Mouse (Mus musculus) forelimb bud, embryonic 11.5 days (tissue): ENCODE results near the gene Sesn2.
A peak's percentile ranks its signal among the peaks of the same experiment; 100 is the strongest.
"Not testable (repeated sequence)": the region's sequence is repeated elsewhere in the genome, so short reads cannot be mapped to it uniquely, and the experiment has no call there.

ENCODE experiments used
- DNase-seq: peaks from one replicate; pipeline ENCODE4 v3.0.0-alpha.2; 2012; ENCODE audit warnings: low read depth, low spot score

Gene Sesn2

GRCm38 (mm10) chr4:132482956-132483608 is 27.2 kb downstream of the Sesn2 start:
- DNase-seq: no peak

GRCm38 (mm10) chr4:132482104-132482503 is 28.2 kb downstream of the Sesn2 start:
- DNase-seq: not testable (repeated sequence)

DNA sequence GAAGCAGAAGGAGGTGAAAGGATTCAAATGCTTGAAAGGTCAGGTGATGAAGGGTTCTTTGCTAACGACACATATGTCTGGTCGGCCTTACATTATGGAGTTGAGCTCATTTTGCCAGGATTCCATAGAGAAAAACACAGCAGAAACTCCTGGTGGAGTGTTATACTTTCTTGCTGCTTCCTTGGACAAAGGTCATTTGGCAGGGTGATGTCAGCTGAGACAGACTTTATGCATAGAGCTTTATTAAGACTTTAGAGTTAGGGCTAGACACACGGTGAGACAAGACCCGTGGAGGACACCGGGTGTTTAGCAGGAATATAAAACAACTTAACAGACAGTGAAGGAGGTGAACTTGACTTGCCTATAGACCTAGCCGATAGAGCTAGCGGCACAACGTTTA is 32.5 kb downstream of the Sesn2 start:
- DNase-seq: no peak

GRCm38 (mm10) chr4:132475895-132476878 is 34.1 kb downstream of the Sesn2 start:
- no peak for DNase-seq

DNA sequence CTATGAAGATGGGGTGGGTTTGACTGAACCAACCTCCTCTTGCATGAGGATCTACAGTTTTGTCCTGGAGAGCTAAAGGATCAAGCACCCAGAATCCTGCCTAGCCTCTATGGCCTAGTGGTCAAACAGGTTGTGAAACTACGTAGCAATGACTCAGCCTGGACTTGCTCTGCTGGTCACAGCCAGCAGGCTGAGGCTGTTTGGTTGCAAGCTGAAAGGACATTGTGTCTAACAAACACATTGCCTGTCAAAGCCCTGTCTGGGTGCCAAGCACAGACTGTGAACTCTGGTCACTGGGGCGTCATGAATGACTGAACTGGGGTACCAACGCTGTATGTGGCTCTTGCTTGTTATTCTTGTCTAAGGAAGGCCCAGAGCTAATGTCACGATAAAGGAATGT is 35.7 kb downstream of the Sesn2 start:
- DNase-seq: no peak

GRCm38 (mm10) chr4:132473411-132473810 is 36.9 kb downstream of the Sesn2 start:
- DNase-seq: no peak

- no peak for DNase-seq
Measured at GRCm38 (mm10) chr4:132469873-132470272, 40.4 kb downstream of the Sesn2 start.

- no peak for DNase-seq
Measured at GRCm38 (mm10) chr4:132464255-132464613, 46.1 kb downstream of the Sesn2 start.

- peak; percentile 94 for DNase-seq
Measured at GRCm38 (mm10) chr4:132463430-132464254, 46.7 kb downstream of the Sesn2 start, which contains the start of gene Med18. Gene Med18, minus strand, starts transcription at chr4:132463921.

DNA sequence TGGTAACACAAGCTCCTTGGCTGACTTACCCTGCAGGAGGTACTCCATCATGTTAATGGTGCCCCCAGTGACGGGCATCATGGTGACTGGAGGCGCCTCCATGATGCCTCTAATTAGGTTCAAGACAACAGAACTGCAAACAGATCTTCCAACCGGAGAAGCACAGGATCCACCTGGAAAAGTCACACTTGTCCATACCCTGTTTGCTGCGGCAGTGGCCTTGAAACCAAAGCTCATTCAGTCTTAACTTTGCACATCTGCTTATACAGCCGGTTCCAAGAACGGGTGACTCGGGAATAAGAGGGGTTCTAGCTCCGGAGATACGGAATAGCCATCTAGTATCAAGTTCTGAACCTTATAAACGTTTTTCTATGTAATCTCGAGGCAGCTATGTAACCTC is 47.5 kb downstream of the Sesn2 start:
- DNase-seq: no peak

DNA sequence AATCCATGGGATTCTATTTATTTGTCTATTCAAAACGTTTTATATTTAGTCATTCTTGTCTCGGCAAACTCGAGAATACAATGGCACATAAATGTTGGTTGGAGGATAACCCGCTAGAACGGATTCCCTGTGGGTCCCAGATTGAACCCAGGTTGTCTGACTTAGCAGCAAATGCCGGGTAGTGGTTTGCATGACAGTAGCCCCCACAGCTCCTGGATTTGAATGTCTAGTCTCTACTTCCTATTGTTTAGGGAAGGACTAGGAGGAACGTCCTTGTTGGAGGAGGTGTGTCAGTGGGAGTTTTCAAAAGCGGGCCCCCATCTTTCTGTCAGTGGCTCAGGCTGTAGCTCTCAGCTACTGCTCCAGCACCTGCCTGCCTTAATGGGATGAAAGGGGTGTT is 50.1 kb downstream of the Sesn2 start:
- DNase-seq: no peak

DNA sequence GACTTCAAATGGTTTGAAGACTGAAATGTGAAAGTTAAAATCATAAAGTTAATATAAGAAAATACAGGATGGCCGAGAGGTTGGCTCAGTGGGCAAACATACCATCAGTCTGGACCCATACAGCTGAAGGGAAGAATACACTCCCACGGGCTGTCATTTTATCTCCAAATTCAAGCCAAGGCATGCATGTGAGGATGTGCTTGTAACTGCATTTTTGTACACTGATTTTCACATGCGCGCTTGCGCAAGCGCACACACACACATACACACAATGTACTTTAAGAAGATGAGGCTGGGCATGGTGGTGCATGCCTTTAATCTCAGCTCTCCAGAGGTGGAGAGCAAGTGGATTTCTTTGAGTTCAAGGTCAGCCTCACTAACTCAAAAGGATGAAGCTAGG is 54.7 kb downstream of the Sesn2 start:
- no peak for DNase-seq

DNA sequence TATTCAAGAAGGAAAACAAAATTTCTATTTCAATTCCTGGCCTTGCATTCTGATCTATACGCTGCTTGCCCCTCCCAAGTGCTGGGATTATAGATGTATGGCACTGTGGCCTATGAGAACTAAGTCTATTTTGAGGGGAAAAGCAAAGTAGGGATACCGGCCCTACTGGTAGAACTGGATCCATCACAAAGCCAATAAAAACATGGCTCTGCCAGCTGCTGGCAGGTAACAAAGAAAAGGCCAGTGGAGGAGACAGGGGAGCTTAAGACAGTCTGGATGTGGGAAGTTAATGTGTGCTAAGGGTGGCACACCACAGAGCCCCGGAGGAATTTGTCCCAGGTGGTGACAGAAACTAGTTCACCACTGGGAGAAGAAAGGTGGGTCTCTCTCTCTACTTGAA is 55.2 kb downstream of the Sesn2 start:
- DNase-seq: no peak

- DNase-seq: no peak
Measured at GRCm38 (mm10) chr4:132454216-132454615, 56.1 kb downstream of the Sesn2 start.

GRCm38 (mm10) chr4:132449778-132450177 is 60.5 kb downstream of the Sesn2 start:
- DNase-seq: no peak

DNA sequence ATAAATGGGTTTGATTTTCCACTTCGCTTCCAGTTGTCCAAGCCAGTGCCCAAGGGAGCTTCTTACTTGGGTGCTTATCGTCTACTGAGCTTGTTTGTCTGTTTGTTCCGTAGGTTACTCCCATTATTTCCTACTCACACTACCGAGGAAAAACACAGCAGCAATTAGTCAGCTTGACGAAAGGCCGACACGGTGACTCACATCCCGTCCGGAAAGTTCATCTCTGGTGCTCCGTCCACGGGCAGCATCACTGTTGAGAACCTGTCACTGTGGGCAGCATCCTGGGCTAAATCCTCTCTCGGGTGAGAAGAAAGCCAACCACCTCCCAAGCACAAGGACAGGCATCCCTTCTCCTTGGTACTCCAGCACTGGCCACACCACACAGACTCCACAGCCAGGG is 64.2 kb downstream of the Sesn2 start:
- DNase-seq: no peak

DNA sequence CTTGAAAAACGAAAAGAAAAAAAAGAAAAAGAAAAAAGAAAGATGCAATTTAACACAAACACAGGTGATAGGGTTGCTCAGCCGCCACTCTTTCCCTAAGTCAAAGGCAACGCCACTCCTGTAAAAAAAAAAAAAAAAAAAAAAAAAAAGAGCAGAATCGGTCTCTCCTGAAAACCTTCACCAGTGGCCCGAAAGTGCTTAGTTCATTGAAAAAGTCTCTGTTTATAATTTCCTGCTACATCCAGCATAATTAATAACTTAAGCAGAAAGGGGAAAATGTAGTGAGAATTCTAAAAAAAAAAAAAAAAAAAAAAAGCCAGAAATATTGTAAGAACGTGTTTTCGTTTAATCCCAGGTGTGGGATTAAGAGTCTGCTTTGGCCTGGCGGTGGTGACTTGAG is 65.8 kb downstream of the Sesn2 start:
- no peak for DNase-seq
